Mouse (Mus musculus) liver, embryonic 15.5 days (tissue): ENCODE measurements around the gene Kncn. TPM values are rescaled to one million over a fixed set of nuclear protein-coding genes. Genes with fewer than 3 reads are reported as not detected.
A peak's percentile ranks its signal among the peaks of the same experiment; 100 is the strongest.

Experiments
- ATAC-seq: fragments of 200-750 bp; cut with Nextera tagmentation; 2 replicates; pipeline ENCODE4 v1.8.0; 2017; ENCODE audit warnings: moderate number of reproducible peaks, mild to moderate bottlenecking, moderate library complexity; ENCODE audit not compliant: insufficient read depth
- H3K27ac ChIP-seq: fragments of 300-500 bp; sonication (generic); replicated peaks from 2 replicates; pipeline ENCODE4 v1.5.1; 2015; ENCODE audit warnings: mild to moderate bottlenecking, inconsistent platforms
- H3K27me3 ChIP-seq: fragments of 300-500 bp; sonication (generic); 2 replicates; pipeline ENCODE4 v1.6.1; 2015; ENCODE audit warnings: mild to moderate bottlenecking, inconsistent platforms
- H3K36me3 ChIP-seq: fragments of 300-500 bp; sonication (generic); replicated peaks from 2 replicates; pipeline ENCODE4 v1.6.1; 2015; ENCODE audit warnings: moderate library complexity, mild to moderate bottlenecking, inconsistent platforms
- H3K4me1 ChIP-seq: fragments of 300-500 bp; sonication (generic); replicated peaks from 2 replicates; pipeline ENCODE4 v1.6.1; 2015; ENCODE audit warnings: inconsistent platforms
- H3K4me2 ChIP-seq: fragments of 300-500 bp; sonication (generic); 2 replicates; pipeline ENCODE4 v1.6.1; 2015; ENCODE audit warnings: moderate library complexity, mild to moderate bottlenecking, inconsistent platforms
- H3K4me3 ChIP-seq: fragments of 300-500 bp; sonication (generic); replicated peaks from 2 replicates; pipeline ENCODE4 v1.5.1; 2015; ENCODE audit warnings: mild to moderate bottlenecking, inconsistent platforms
- H3K9ac ChIP-seq: fragments of 300-500 bp; sonication (generic); 2 replicates; pipeline ENCODE4 v1.6.1; 2015; ENCODE audit warnings: moderate library complexity, mild to moderate bottlenecking, inconsistent platforms
- H3K9me3 ChIP-seq: fragments of 300-500 bp; sonication (generic); replicated peaks from 2 replicates; pipeline ENCODE4 v1.6.1; 2016; ENCODE audit warnings: inconsistent platforms
- WGBS: fragments of 180-500 bp; shearing (Covaris S2); methylation state at CpG from one replicate; pipeline ENCODE4 v1.1.7; 2015; ENCODE audit warnings: mixed read lengths; ENCODE audit not compliant: insufficient replicate concordance; 5-methylcytosine and 5-hydroxymethylcytosine counted together
- polyA plus RNA-seq: library from polyadenylated mRNA; unstranded; fragments of >200 nt; fragmentation: Nextera tagmentation; extraction: Ambion mirVana; gene quantifications from 2 replicates; pipeline ENCODE4 v1.2.1, GENCODE M21; 2015

The Kncn gene
- polyA plus RNA-seq, 1 experiment from 2014 or later = not detected

DNA sequence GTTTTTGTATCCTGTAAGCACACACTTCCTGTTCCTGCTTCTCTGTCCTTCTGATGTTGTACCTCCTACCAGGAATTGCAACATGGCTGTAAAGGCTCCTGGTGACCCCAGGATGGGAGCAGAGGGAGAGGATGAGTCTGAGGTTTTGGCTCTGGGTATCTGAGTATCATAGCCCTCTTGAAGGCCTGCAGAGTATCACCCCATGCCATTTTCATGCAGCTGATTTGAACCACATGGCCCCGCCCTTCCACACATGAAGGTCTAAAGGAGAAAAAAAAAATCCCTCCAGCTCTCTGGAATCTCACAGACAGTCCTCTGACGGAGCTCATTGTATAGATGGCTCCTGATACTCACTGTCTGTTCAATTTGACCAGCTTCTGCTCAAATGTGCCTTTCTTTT is 34.1 kb upstream of the Kncn start:
- Histone ChIP-seq H3K9ac (peak overlapping the region; percentile 60; the same call in 1 of the 2 replicates), H3K9me3 (no peaks in the 10 kb centered on the region), H3K27me3 (no peaks in the 10 kb centered on the region), H3K4me2 (peak overlapping the region; percentile 73), H3K27ac (peak overlapping the region; percentile 97), H3K4me3 (peak overlapping the region; percentile 39; the same call in 1 of the 2 replicates), H3K4me1 (peaks cover 84% of the 10 kb centered on the region), H3K36me3 (peaks cover 73% of the 10 kb centered on the region)
- ATAC-seq = 0 out of 2 replicates have a peak, but pooled peaks have one; percentile 11
- WGBS = 39% methylated on average over 2 of the region's 2 CpGs

DNA sequence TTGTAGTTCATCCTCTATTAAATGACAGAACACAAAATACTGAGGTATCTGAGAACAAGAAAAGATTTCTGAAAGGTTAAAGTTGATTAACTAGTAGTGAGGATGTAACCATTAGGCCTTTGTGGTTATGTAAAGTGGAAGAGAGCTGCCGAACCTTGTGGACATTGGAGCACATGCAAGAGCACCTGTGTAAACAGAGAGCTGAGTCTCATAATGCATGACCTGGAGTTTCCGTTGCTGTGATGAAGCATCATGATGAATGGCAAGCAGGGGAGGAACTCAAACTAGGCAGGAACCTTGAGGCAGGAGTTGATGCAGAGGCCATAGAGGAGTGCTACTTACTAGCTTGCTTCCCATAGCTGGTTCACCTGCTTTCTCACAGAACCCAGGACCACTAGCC is 33.6 kb upstream of the Kncn start:
- Histone ChIP-seq H3K27ac (peak overlapping the region; percentile 97), H3K9me3 (no peaks in the 10 kb centered on the region), H3K4me3 (no peak overlapping the region), H3K9ac (no peak overlapping the region), H3K4me2 (0 out of 2 replicates have a peak overlapping the region, but pooled peaks have one; percentile 73), H3K36me3 (peaks cover 78% of the 10 kb centered on the region), H3K4me1 (peaks cover 84% of the 10 kb centered on the region), H3K27me3 (no peaks in the 10 kb centered on the region)
- WGBS = 70% methylated on average over 2 of the region's 2 CpGs
- ATAC-seq = no peak

GRCm38 (mm10) chr4:115851569-115851968 is 32.6 kb upstream of the Kncn start:
- WGBS = 85% methylated on average over 6 of the region's 6 CpGs
- Histone ChIP-seq H3K9me3 (no peaks in the 10 kb centered on the region), H3K9ac (no peak overlapping the region), H3K4me2 (no peak overlapping the region), H3K27me3 (no peaks in the 10 kb centered on the region), H3K4me3 (no peak overlapping the region), H3K36me3 (peaks cover 84% of the 10 kb centered on the region), H3K27ac (no peak overlapping the region), H3K4me1 (peaks cover 84% of the 10 kb centered on the region)
- ATAC-seq = no peak

GRCm38 (mm10) chr4:115855100-115855499 is 29.1 kb upstream of the Kncn start:
- H3K9me3 ChIP-seq = no peaks in the 10 kb centered on the region
- peaks cover 80% of the 10 kb centered on the region for H3K4me1 ChIP-seq
- ATAC-seq = no peak
- H3K36me3 ChIP-seq = peaks cover 94% of the 10 kb centered on the region
- H3K27ac ChIP-seq = peak overlapping the region; percentile 90
- peak overlapping the region; percentile 37; the same call in 1 of the 2 replicates for H3K9ac ChIP-seq
- peak overlapping the region; percentile 60 for H3K4me2 ChIP-seq
- 14% methylated on average over 6 of the region's 6 CpGs for WGBS
- H3K4me3 ChIP-seq = no peak overlapping the region
- H3K27me3 ChIP-seq = no peaks in the 10 kb centered on the region

- no peak for ATAC-seq
- peak overlapping the region; percentile 60 for H3K4me2 ChIP-seq
- peak overlapping the region; percentile 17; the same call in 1 of the 2 replicates for H3K4me3 ChIP-seq
- no peaks in the 10 kb centered on the region for H3K27me3 ChIP-seq
- H3K9ac ChIP-seq = peak overlapping the region; percentile 37
- H3K27ac ChIP-seq = peak overlapping the region; percentile 90
- no peaks in the 10 kb centered on the region for H3K9me3 ChIP-seq
- 72% methylated on average over 4 of the region's 4 CpGs for WGBS
- peaks cover 75% of the 10 kb centered on the region for H3K4me1 ChIP-seq
- peaks cover 94% of the 10 kb centered on the region for H3K36me3 ChIP-seq
Observed at GRCm38 (mm10) chr4:115855609-115856008, 28.6 kb upstream of the Kncn start.

DNA sequence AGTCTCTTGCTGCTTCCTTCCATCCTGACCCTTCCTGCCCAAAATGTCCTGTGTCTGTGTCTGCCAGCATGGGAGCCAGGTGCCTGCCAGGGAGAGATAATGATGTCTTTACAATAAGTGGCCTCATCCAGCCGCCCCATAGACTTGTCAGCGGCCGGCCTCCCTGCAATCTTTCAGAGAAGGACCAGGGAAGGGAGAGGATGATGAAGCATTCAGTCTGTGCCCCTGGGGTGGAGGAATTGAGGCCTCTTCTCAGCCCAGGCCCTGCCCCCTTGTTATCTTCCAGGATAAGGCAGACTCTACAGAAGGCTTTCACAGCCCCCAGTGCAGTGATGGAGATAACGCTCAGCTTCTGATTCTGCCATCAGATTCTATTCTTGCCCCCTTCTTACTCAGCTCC is 27.9 kb upstream of the Kncn start:
- Histone ChIP-seq H3K36me3 (peaks cover 94% of the 10 kb centered on the region), H3K27me3 (no peaks in the 10 kb centered on the region), H3K27ac (peak overlapping the region; percentile 90), H3K9ac (peak overlapping the region; percentile 37), H3K4me1 (peaks cover 68% of the 10 kb centered on the region), H3K9me3 (no peaks in the 10 kb centered on the region), H3K4me3 (peak overlapping the region; percentile 17; the same call in 1 of the 2 replicates), H3K4me2 (peak overlapping the region; percentile 60)
- 13% methylated on average over 4 of the region's 4 CpGs for WGBS
- peak; percentile 97 for ATAC-seq

GRCm38 (mm10) chr4:115857293-115857883 is 26.8 kb upstream of the Kncn start:
- H3K9me3 ChIP-seq = no peaks in the 10 kb centered on the region
- H3K27ac ChIP-seq = peak overlapping the region; percentile 90
- H3K9ac ChIP-seq = peak overlapping the region; percentile 30; the same call in 1 of the 2 replicates
- ATAC-seq = no peak
- peaks cover 61% of the 10 kb centered on the region for H3K4me1 ChIP-seq
- H3K4me2 ChIP-seq = peak overlapping the region; percentile 60; the same call in 1 of the 2 replicates
- H3K4me3 ChIP-seq = no peak overlapping the region
- no peaks in the 10 kb centered on the region for H3K27me3 ChIP-seq
- WGBS = 58% methylated on average over 9 of the region's 9 CpGs
- H3K36me3 ChIP-seq = peaks cover 94% of the 10 kb centered on the region

DNA sequence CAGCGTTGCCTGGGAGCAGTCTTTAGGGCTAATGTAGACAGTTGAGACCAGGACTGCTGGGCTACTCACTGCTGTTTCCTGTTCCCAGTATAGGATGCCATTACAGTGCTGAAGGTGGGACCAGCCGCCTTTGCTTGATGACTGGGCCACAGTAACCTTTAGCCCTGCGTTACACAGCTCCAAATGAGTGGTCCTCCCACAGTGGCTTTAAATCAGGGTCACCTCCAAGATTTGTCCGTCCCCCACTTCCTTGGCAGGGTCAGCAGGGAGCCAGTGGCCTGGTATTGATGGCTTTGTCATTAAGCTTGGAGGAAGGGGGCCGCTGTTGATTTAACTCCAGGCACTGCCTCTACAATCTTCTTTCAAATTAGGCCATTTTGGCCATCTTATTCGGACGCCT is 20.8 kb upstream of the Kncn start:
- Histone ChIP-seq H3K9ac (no peak overlapping the region), H3K4me3 (no peak overlapping the region), H3K36me3 (peaks cover 95% of the 10 kb centered on the region), H3K4me1 (peaks cover 13% of the 10 kb centered on the region), H3K27ac (no peak overlapping the region), H3K27me3 (no peaks in the 10 kb centered on the region), H3K4me2 (no peak overlapping the region), H3K9me3 (no peaks in the 10 kb centered on the region)
- ATAC-seq = no peak
- WGBS = 87% methylated on average over 7 of the region's 7 CpGs

DNA sequence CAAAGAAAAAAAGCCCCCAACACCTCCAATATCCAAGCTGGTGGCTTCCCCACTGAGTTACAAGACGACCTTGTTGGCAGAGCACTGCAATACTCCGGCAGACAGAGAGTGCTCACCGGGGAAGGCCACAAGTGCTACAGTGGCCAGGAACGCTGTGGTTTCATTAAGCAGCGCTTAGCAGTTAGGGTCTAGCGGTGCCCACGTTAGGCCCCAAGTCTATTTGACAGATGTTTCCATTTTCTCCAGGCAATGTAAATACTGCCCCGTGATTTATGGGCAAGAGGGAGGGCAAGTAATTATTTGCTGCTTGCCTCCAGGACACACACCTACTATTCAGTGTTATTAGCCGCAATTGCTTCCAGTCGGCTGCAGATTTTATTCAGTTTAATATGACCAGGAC is 20.3 kb upstream of the Kncn start:
- no peak overlapping the region for H3K27ac ChIP-seq
- WGBS = 81% methylated on average over 10 of the region's 10 CpGs
- no peak for ATAC-seq
- H3K36me3 ChIP-seq = peaks cover 94% of the 10 kb centered on the region
- peaks cover 8% of the 10 kb centered on the region; the same call in 1 of the 2 replicates for H3K4me1 ChIP-seq
- H3K27me3 ChIP-seq = no peaks in the 10 kb centered on the region
- no peak overlapping the region for H3K9ac ChIP-seq
- no peak overlapping the region for H3K4me3 ChIP-seq
- no peaks in the 10 kb centered on the region for H3K9me3 ChIP-seq
- no peak overlapping the region for H3K4me2 ChIP-seq

- Histone ChIP-seq H3K4me2 (no peak overlapping the region), H3K27me3 (no peaks in the 10 kb centered on the region), H3K4me3 (no peak overlapping the region), H3K9ac (no peak overlapping the region), H3K9me3 (no peaks in the 10 kb centered on the region), H3K27ac (no peak overlapping the region), H3K36me3 (peaks cover 89% of the 10 kb centered on the region), H3K4me1 (no peaks in the 10 kb centered on the region)
- WGBS = 78% methylated on average over 16 of the region's 16 CpGs
- no peak for ATAC-seq
Observed at GRCm38 (mm10) chr4:115869512-115870210, 14.5 kb upstream of the Kncn start.

- Histone ChIP-seq H3K27me3 (no peaks in the 10 kb centered on the region), H3K4me3 (no peak overlapping the region), H3K4me1 (no peaks in the 10 kb centered on the region), H3K9ac (no peak overlapping the region), H3K27ac (no peak overlapping the region), H3K36me3 (peaks cover 93% of the 10 kb centered on the region), H3K4me2 (no peak overlapping the region), H3K9me3 (no peaks in the 10 kb centered on the region)
- no peak for ATAC-seq
- 79% methylated on average over 3 of the region's 3 CpGs for WGBS
Observed at GRCm38 (mm10) chr4:115873231-115873630, 11.0 kb upstream of the Kncn start.
